Mouse (Mus musculus) midbrain, embryonic 12.5 days (tissue): ENCODE results near the gene Cnksr1. TPM values are rescaled to one million over a fixed set of nuclear protein-coding genes. Genes with fewer than 3 reads are reported as not detected.
A peak's percentile ranks its signal among the peaks of the same experiment; 100 is the strongest.

Experiments
- ATAC-seq: fragments of 200-750 bp; cut with Nextera tagmentation; 2 replicates; pipeline ENCODE4 v1.8.0; 2017; ENCODE audit warnings: low read depth, moderate TSS enrichment, moderate library complexity; ENCODE audit not compliant: low FRiP score
- H3K27ac ChIP-seq: fragments of 300-500 bp; sonication (generic); replicated peaks from 2 replicates; pipeline ENCODE4 v1.5.1; 2016; ENCODE audit warnings: mild to moderate bottlenecking
- H3K27me3 ChIP-seq: fragments of 300-500 bp; sonication (generic); 2 replicates; pipeline ENCODE4 v1.6.1; 2016; ENCODE audit warnings: mild to moderate bottlenecking
- H3K36me3 ChIP-seq: fragments of 300-500 bp; sonication (generic); 2 replicates; pipeline ENCODE4 v1.6.1; 2016
- H3K4me1 ChIP-seq: fragments of 300-500 bp; sonication (generic); 2 replicates; pipeline ENCODE4 v1.6.1; 2016
- H3K4me2 ChIP-seq: fragments of 300-500 bp; sonication (generic); replicated peaks from 2 replicates; pipeline ENCODE4 v1.6.1; 2016; ENCODE audit warnings: mild to moderate bottlenecking, moderate library complexity
- H3K4me3 ChIP-seq: fragments of 300-500 bp; sonication (generic); 2 replicates; pipeline ENCODE4 v1.5.1; 2016; ENCODE audit warnings: mild to moderate bottlenecking
- H3K9ac ChIP-seq: fragments of 300-500 bp; sonication (generic); replicated peaks from 2 replicates; pipeline ENCODE4 v1.6.1; 2016; ENCODE audit warnings: mild to moderate bottlenecking, moderate library complexity
- H3K9me3 ChIP-seq: fragments of 300-500 bp; sonication (generic); 2 replicates; pipeline ENCODE4 v1.6.1; 2016; ENCODE audit warnings: mild to moderate bottlenecking
- WGBS: fragments of 180-500 bp; shearing (Covaris S2); methylation state at CpG from one replicate; pipeline ENCODE4 v1.1.7; 2016; 5-methylcytosine and 5-hydroxymethylcytosine counted together
- polyA plus RNA-seq: library from polyadenylated mRNA; unstranded; fragments of >200 nt; fragmentation: Nextera tagmentation; extraction: Ambion mirVana; gene quantifications from 2 replicates; pipeline ENCODE4 v1.2.1, GENCODE M21; 2016

Gene Cnksr1
- polyA plus RNA-seq, 1 experiment from 2014 or later, result 0.46 TPM

DNA sequence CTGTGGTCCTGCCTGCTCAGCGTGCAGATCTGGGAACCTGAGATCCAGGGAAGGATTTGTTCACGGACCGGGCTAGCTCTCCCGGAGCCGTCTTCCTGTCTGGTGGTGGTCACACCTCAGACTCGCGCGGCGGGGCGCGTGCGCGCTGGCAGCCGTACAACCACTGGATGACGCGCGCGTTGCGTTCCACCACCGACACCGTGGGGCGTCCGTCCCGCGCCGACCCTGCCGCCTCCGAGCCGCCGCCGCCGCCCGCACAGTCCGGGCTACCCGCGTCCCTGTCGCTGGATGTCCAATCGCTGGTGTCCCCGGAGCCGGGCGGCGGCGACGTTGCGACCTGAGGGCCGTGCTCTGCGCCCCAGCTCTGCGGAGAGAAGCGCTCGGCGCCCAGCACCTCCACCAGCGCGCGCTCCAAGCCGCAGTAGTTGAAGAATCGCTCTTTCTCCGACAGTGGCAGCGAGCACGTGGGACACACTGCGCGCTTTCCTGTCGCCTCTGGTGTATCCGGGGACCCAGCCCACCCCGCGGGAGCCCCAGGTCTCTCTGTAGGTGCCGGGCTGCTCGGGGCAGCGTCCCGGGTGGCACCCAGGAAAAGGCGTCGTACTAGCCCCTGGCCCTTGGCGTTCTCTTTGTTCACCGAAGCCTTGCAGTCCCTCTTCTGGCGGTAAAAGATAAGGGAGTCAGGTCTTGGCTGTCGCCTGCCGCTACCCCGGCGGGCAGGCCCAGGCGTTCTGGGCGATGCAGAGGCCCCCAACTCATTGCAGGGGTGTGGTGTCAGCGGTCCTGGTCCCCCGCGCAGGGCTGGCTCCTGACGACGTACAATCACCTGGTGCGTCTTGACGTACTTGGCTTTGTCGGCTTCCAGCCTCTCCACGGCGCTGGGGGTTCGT, 13.3 kb upstream of the Cnksr1 start:
- WGBS, result 2% methylated on average over 74 of the region's 91 CpGs
- Histone ChIP-seq H3K9ac (peak overlapping the region; percentile 57), H3K36me3 (no peaks in the 10 kb centered on the region), H3K4me3 (peak overlapping the region; percentile 51), H3K4me1 (peaks cover 68% of the 10 kb centered on the region), H3K9me3 (no peaks in the 10 kb centered on the region), H3K27ac (no peak overlapping the region), H3K4me2 (peak overlapping the region; percentile 86), H3K27me3 (peaks cover 100% of the 10 kb centered on the region)
- ATAC-seq, result peak; percentile 31; the same call in 1 of the 2 replicates

DNA sequence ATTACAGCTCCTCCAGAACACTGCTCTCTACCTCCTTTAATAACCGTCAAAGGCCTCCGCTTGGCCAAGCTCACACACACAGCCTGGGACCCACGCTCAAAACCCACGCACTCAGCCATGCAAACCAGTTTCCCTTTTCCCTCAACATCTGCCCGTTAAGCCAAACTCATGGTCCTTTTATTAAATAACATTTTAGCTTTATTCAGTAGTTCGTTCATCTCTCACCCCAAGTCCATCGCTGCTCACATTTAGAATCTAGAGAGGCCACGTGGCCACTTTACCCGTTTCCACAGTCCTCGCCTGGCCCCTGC, 12.7 kb upstream of the Cnksr1 start:
- Histone ChIP-seq H3K27me3 (peaks cover 98% of the 10 kb centered on the region), H3K4me2 (peak overlapping the region; percentile 86), H3K4me3 (peak overlapping the region; percentile 51), H3K9me3 (no peaks in the 10 kb centered on the region), H3K27ac (no peak overlapping the region), H3K9ac (peak overlapping the region; percentile 57), H3K4me1 (peaks cover 68% of the 10 kb centered on the region), H3K36me3 (no peaks in the 10 kb centered on the region)
- WGBS, result 8% methylated on average over 10 of the region's 10 CpGs
- ATAC-seq, result no peak

GRCm38 (mm10) chr4:134250116-134250929, 12.1 kb upstream of the Cnksr1 start:
- H3K4me2 ChIP-seq, result peak overlapping the region; percentile 86
- WGBS, result 5% methylated on average over 27 of the region's 27 CpGs
- H3K36me3 ChIP-seq, result no peaks in the 10 kb centered on the region
- H3K4me1 ChIP-seq, result peaks cover 69% of the 10 kb centered on the region
- no peaks in the 10 kb centered on the region for H3K9me3 ChIP-seq
- peak overlapping the region; percentile 51 for H3K4me3 ChIP-seq
- peaks cover 93% of the 10 kb centered on the region for H3K27me3 ChIP-seq
- no peak for ATAC-seq
- no peak overlapping the region for H3K27ac ChIP-seq
- H3K9ac ChIP-seq, result peak overlapping the region; percentile 24; the same call in 1 of the 2 replicates

DNA sequence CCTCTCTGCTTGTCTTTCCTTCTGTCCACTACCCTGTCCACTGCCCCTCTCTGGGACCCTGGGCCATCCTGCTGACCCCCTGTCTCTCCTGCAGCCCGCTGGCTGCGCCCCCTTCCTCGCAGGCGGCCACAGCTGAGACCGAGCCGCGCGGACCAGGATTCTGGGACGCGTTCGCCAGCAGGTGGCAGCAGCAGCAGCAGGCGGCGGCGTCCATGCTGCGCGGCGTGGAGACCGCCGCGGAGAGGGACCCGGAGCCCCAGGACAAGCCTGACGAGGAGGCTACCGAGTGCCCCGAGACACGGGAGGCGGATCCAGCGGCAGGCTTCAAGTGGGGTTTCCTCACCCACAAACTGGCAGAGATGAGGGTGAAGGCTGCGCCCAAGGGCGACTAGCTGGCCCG, 11.5 kb upstream of the Cnksr1 start:
- Histone ChIP-seq H3K9ac (peak overlapping the region; percentile 24; the same call in 1 of the 2 replicates), H3K27me3 (peaks cover 86% of the 10 kb centered on the region)

DNA sequence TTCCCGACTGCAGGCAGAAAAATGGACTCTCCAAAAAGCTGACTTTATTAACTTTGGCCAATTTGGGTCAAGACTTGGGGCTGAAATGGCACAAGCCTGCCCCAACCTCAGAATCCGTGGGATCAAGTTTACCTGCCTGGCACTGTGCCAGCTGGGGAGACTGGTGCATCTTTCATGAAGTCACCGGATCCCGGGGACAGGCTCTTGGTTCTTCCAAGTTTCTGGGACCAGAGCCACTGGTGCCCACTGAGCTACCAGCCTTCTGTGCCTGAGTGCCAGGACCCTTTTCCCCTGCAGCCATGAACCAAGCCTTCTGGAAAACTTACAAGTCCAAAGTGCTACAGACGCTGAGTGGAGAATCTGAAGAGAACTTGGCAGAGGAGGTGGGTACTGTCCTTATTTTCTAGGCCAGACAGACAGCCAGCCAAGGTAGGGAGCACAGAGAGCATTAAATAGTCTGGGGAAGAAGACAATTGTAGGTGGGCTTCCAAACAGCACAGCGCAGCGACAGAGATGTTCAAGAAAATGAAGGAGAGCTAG, 8.6 kb upstream of the Cnksr1 start, which contains the start of gene Gm30191:
Gene Gm30191, plus strand, starts transcription at position 217 of the 540 bp plus-strand sequence.
- H3K4me2 ChIP-seq, result peak within 1 kb of the TSS; percentile 70
- no peaks in the 10 kb centered on the region for H3K9me3 ChIP-seq
- H3K27me3 ChIP-seq, result peaks cover 57% of the 10 kb centered on the region
- H3K36me3 ChIP-seq, result 0 out of 2 replicates have a peak, but pooled peaks cover 5% of the 10 kb centered on the region
- ATAC-seq, result no peak
- H3K4me3 ChIP-seq, result peak within 1 kb of the TSS; percentile 66
- no peak within 1 kb of the TSS for H3K27ac ChIP-seq
- peaks cover 46% of the 10 kb centered on the region for H3K4me1 ChIP-seq
- H3K9ac ChIP-seq, result no peak within 1 kb of the TSS; the same call in 1 of the 2 replicates
- 78% methylated on average over 7 of the region's 7 CpGs for WGBS

More for the DNA sequence above, 11.5 kb upstream of the Cnksr1 start:
- H3K36me3 ChIP-seq, result no peaks in the 10 kb centered on the region
- H3K9me3 ChIP-seq, result no peaks in the 10 kb centered on the region
- 0% methylated on average over 30 of the region's 30 CpGs for WGBS
- H3K4me2 ChIP-seq, result peak overlapping the region; percentile 86
- H3K4me3 ChIP-seq, result peak overlapping the region; percentile 51
- peak; percentile 62; the same call in 1 of the 2 replicates for ATAC-seq
- H3K27ac ChIP-seq, result no peak overlapping the region
- H3K4me1 ChIP-seq, result peaks cover 66% of the 10 kb centered on the region

- Histone ChIP-seq H3K27ac (no peak overlapping the region), H3K9ac (no peak overlapping the region), H3K27me3 (peaks cover 52% of the 10 kb centered on the region), H3K4me2 (peak overlapping the region; percentile 70; the same call in 1 of the 2 replicates), H3K9me3 (no peaks in the 10 kb centered on the region), H3K36me3 (0 out of 2 replicates have a peak, but pooled peaks cover 5% of the 10 kb centered on the region), H3K4me3 (no peak overlapping the region), H3K4me1 (peaks cover 41% of the 10 kb centered on the region)
- 17% methylated on average over 4 of the region's 4 CpGs for WGBS
- no peak for ATAC-seq
Observed at GRCm38 (mm10) chr4:134246256-134246655, 8.1 kb upstream of the Cnksr1 start.

- no peak within 1 kb of the TSS for H3K27ac ChIP-seq
- H3K9ac ChIP-seq, result peak within 1 kb of the TSS; percentile 68
- H3K4me1 ChIP-seq, result peaks cover 31% of the 10 kb centered on the region
- peak within 1 kb of the TSS; percentile 70 for H3K4me2 ChIP-seq
- no peaks in the 10 kb centered on the region for H3K9me3 ChIP-seq
- peak within 1 kb of the TSS; percentile 66 for H3K4me3 ChIP-seq
- ATAC-seq, result peak; percentile 82
- peaks cover 43% of the 10 kb centered on the region for H3K27me3 ChIP-seq
- under 1% methylated on average over 60 of the region's 60 CpGs for WGBS
- 0 out of 2 replicates have a peak, but pooled peaks cover 5% of the 10 kb centered on the region for H3K36me3 ChIP-seq
Observed at GRCm38 (mm10) chr4:134245148-134245843, 7.1 kb upstream of the Cnksr1 start, which contains the start of gene Zfp593. Zfp593 (minus strand) TSS chr4:134245592.

- no peak for ATAC-seq
- peak within 1 kb of the TSS; percentile 66; the same call in 1 of the 2 replicates for H3K4me3 ChIP-seq
- WGBS, result 90% methylated on average over 17 of the region's 17 CpGs
- H3K36me3 ChIP-seq, result 0 out of 2 replicates have a peak, but pooled peaks cover 5% of the 10 kb centered on the region
- peak within 1 kb of the TSS; percentile 70 for H3K4me2 ChIP-seq
- H3K27me3 ChIP-seq, result peaks cover 31% of the 10 kb centered on the region
- H3K4me1 ChIP-seq, result peaks cover 22% of the 10 kb centered on the region
- peak within 1 kb of the TSS; percentile 68 for H3K9ac ChIP-seq
- no peak within 1 kb of the TSS for H3K27ac ChIP-seq
- H3K9me3 ChIP-seq, result no peaks in the 10 kb centered on the region
Observed at GRCm38 (mm10) chr4:134243516-134244250, 5.5 kb upstream of the Cnksr1 start, which contains the start of gene E130218I03Rik. E130218I03Rik (plus strand) TSS chr4:134243662.

GRCm38 (mm10) chr4:134238686-134239085, 487 bp upstream of the Cnksr1 start:
- 0 out of 2 replicates have a peak, but pooled peaks cover 5% of the 10 kb centered on the region for H3K36me3 ChIP-seq
- H3K27ac ChIP-seq, result no peak overlapping the region
- peaks cover 28% of the 10 kb centered on the region for H3K27me3 ChIP-seq
- peaks cover 8% of the 10 kb centered on the region; the same call in 1 of the 2 replicates for H3K4me1 ChIP-seq
- WGBS, result 17% methylated on average over 10 of the region's 10 CpGs
- no peak overlapping the region for H3K4me3 ChIP-seq
- ATAC-seq, result no peak
- H3K9me3 ChIP-seq, result no peaks in the 10 kb centered on the region
- no peak overlapping the region for H3K4me2 ChIP-seq
- no peak overlapping the region for H3K9ac ChIP-seq

DNA sequence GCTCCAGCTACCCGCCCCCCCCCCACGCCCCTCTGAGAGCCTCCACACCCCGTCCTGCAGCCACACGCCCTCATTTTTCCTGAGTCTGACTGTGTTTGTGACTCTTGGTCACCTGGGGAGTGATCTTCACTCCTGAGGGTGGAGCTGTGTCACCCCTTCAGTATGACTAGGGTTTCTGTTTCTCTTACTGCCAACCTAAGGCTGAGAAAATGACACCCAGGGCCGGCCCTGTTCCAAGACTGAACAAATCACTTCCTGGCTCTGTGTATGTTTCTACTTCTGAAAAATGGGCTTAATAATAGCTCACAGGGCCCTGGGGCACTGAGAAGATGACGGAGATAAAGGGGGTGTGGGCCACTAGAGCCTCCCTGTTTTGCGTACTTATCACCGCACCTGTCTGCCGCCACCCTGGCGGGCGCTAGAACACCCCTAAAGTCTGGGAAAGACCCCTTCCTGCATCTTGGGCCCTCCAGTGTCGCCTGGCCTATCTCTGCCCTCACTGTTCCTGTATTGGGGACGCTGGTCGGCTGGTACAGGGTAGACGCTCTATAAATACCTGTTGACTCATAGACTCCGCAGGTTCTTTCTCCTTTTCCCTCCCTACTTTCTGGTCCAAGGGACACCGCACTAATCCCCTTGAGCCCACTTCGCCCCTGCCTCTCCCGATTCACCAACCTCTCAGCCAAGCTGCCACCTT, 469 bp downstream of the Cnksr1 start:
- Histone ChIP-seq H3K27ac (no peak overlapping the region), H3K4me2 (no peak overlapping the region; the same call in 1 of the 2 replicates), H3K9me3 (no peaks in the 10 kb centered on the region), H3K27me3 (peaks cover 28% of the 10 kb centered on the region), H3K9ac (no peak overlapping the region), H3K4me3 (no peak overlapping the region), H3K36me3 (no peaks in the 10 kb centered on the region), H3K4me1 (peaks cover 8% of the 10 kb centered on the region; the same call in 1 of the 2 replicates)
- WGBS, result 27% methylated on average over 19 of the region's 19 CpGs
- ATAC-seq, result no peak
